Mouse (Mus musculus) liver, embryonic 12.5 days (tissue): ENCODE measurements around the gene Olfr199. TPM values are rescaled to one million over a fixed set of nuclear protein-coding genes. Genes with fewer than 3 reads are reported as not detected.
"Not testable (repeated sequence)": the region's sequence is repeated elsewhere in the genome, so short reads cannot be mapped to it uniquely, and the experiment has no call there.

ENCODE experiments used
- ATAC-seq: fragments of 200-750 bp; cut with Nextera tagmentation; 2 replicates; pipeline ENCODE4 v1.8.0; 2017; ENCODE audit warnings: moderate number of reproducible peaks, mild to moderate bottlenecking, moderate library complexity
- H3K27ac ChIP-seq: fragments of 300-500 bp; sonication (generic); 2 replicates; pipeline ENCODE4 v1.5.1; 2016; ENCODE audit warnings: mild to moderate bottlenecking
- H3K27me3 ChIP-seq: fragments of 300-500 bp; sonication (generic); replicated peaks from 2 replicates; pipeline ENCODE4 v1.6.1; 2016; ENCODE audit warnings: mild to moderate bottlenecking, moderate library complexity
- H3K36me3 ChIP-seq: fragments of 300-500 bp; sonication (generic); 2 replicates; pipeline ENCODE4 v1.6.1; 2016; ENCODE audit warnings: mild to moderate bottlenecking, moderate library complexity
- H3K4me1 ChIP-seq: fragments of 300-500 bp; sonication (generic); 2 replicates; pipeline ENCODE4 v1.6.1; 2016
- H3K4me2 ChIP-seq: fragments of 300-500 bp; sonication (generic); 2 replicates; pipeline ENCODE4 v1.6.1; 2016; ENCODE audit warnings: mild to moderate bottlenecking, moderate library complexity
- H3K4me3 ChIP-seq: fragments of 300-500 bp; sonication (generic); 2 replicates; pipeline ENCODE4 v1.5.1; 2016; ENCODE audit warnings: mild to moderate bottlenecking, moderate library complexity
- H3K9ac ChIP-seq: fragments of 300-500 bp; sonication (generic); 2 replicates; pipeline ENCODE4 v1.6.1; 2016; ENCODE audit warnings: mild to moderate bottlenecking, moderate library complexity
- H3K9me3 ChIP-seq: fragments of 300-500 bp; sonication (generic); replicated peaks from 2 replicates; pipeline ENCODE4 v1.6.1; 2016; ENCODE audit warnings: mild to moderate bottlenecking, moderate library complexity
- WGBS: fragments of 180-500 bp; shearing (Covaris S2); methylation state at CpG from one replicate; pipeline ENCODE4 v1.1.7; 2016; ENCODE audit not compliant: insufficient replicate concordance; 5-methylcytosine and 5-hydroxymethylcytosine counted together
- polyA plus RNA-seq: library from polyadenylated mRNA; unstranded; fragments of >200 nt; fragmentation: Nextera tagmentation; extraction: Ambion mirVana; gene quantifications from 2 replicates; pipeline ENCODE4 v1.2.1, GENCODE M21; 2016

The Olfr199 gene
- not detected in 2 replicates for polyA plus RNA-seq

DNA sequence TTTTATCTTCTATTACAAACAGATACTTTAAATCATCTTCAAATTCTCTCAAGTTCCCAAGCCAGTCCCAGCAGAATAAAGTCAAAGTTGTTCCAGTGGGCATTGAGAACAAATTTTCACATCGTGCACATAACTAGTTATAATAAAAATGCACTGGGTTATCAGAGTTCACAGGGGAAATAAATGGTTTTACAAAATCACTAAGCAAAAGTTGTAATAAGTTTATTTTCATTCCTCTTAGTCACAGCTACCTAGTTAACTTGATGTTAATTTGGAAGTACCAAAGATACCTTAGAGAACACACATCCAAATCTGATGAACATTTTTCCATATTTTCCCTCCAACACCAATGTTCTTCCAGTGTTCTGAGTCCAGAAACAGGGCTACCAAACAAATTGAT, at the start of gene Olfr199:
Gene Olfr199 (minus strand): TSS at position 101 of the 400 bp plus-strand sequence.
- H3K9ac ChIP-seq, H3K4me2 ChIP-seq, H3K4me1 ChIP-seq, H3K9me3 ChIP-seq, H3K27me3 ChIP-seq, H3K4me3 ChIP-seq, H3K27ac ChIP-seq, H3K36me3 ChIP-seq, ATAC-seq: not testable (repeated sequence)
- WGBS = 48% methylated on average over 1 of the region's 1 CpGs

DNA sequence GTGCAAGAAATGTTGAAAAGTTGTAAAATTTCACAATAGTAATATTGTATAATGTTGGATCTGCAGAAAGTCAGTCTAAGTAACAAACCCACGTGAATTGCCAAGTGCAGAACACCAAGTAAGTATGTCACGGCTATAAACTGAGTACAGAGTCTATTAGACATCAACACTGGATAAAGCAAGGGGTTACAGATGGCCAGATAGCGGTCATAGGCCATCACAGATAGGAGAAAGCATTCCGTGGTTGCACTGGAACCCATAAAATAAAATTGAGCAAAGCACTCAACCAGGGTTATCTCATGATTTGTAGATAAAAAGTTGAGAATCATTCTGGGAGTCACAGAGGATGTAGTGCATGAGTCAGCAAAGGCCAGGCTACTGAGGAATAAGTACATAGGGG, 49.5 kb upstream of the Olfr199 start:
- H3K27ac ChIP-seq, H3K27me3 ChIP-seq, H3K36me3 ChIP-seq, ATAC-seq, H3K9me3 ChIP-seq, H3K9ac ChIP-seq, H3K4me1 ChIP-seq, H3K4me3 ChIP-seq, H3K4me2 ChIP-seq: not testable (repeated sequence)
- WGBS = 49% methylated on average over 4 of the region's 4 CpGs

DNA sequence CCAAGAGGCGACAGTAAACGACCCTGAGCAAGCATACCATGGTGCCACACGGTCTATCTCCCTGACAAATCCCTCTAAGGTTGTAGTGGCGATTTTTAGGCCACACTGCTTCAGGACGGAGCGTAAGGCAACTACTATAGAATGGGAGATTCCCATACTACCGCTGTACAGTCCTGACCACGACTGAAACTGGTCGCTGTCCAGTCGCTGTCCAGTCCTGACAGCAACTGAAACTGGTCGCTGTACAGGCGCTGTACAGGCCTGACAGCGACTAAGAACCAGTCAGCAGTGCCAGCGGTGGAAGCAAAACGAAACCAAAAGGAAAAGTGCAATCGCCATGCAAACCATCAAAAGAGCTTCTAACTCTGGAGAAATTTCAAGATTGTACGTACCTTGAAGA, 30.1 kb upstream of the Olfr199 start:
- Histone ChIP-seq H3K4me3 (no peak overlapping the region), H3K27ac (no peak overlapping the region), H3K9ac (no peak overlapping the region), H3K4me1 (no peaks in the 10 kb centered on the region), H3K9me3 (peaks cover 5% of the 10 kb centered on the region; the same call in 1 of the 2 replicates), H3K4me2 (no peak overlapping the region), H3K27me3 (no peaks in the 10 kb centered on the region), H3K36me3 (no peaks in the 10 kb centered on the region)
- no peak for ATAC-seq
- 73% methylated on average over 17 of the region's 17 CpGs for WGBS

DNA sequence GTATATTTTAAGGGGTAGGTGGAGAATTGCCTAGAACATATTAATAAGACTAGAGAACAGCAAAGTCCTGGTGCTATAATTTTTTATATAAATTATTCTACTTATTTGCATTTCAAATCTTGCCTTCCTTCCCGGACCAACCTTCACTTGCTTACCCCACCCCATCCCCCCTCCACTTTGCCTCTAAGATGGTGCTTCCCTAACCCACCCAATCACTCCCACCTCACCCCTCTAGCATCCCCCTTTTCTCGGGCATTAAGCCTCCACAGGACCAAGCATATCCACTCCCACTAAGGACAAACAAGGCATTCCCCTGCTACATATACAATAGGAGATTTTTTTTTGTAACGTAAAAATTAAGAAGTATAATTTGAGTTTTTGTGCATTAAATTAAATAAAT, 1.7 kb downstream of the Olfr199 start:
- H3K9me3 ChIP-seq, H3K9ac ChIP-seq, ATAC-seq, H3K4me1 ChIP-seq, H3K4me3 ChIP-seq, H3K4me2 ChIP-seq, H3K36me3 ChIP-seq, H3K27me3 ChIP-seq, H3K27ac ChIP-seq: not testable (repeated sequence)
- 48% methylated on average over 3 of the region's 3 CpGs for WGBS

DNA sequence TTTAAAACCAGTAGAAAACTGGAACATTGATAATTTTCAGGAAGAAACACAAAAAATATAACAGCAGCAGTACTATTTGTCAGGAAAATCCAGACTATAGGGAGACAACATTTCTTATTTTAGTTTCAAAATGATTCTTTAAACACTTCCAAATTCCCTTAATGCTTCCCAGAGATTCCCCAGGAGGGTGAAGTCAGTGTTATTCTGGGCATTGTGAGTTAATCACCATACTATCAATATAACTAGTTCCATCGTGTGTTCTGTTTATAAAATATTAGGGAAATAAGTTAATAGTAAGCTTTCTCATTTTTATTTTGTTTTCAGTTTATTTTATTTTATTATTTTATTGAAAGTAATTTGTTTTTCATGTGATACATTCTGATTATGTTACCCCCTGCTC, 16.1 kb downstream of the Olfr199 start, which contains the start of gene Olfr198:
Gene Olfr198 (minus strand): TSS at position 101 of the 400 bp plus-strand sequence.
- ATAC-seq, H3K4me2 ChIP-seq: not testable (repeated sequence)
- WGBS = 35% methylated on average over 1 of the region's 1 CpGs

DNA sequence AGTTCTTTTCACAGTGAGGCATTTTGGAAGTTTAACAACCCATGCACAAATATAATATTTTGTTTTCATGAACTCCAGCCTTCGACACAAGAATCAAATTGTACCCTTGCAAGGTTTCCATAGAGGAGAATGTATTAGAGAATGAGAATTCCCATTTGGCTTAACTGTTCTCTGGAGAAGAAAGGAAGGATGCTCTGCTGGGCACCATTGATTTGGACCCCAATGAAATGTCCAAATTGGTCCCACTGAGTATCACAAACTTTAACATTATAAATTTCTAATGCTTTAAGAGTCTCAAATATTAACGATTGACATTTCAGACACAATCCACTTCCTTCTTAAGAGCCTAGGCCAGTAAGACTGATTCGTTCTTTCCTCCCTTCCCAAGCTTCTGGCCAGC, 49.2 kb downstream of the Olfr199 start, which contains the start of gene Olfr196:
Gene Olfr196 (minus strand): TSS at position 101 of the 400 bp plus-strand sequence.
- Histone ChIP-seq H3K9ac (no peak within 1 kb of the TSS), H3K27me3 (no peaks in the 10 kb centered on the region), H3K9me3 (no peaks in the 10 kb centered on the region), H3K4me3 (no peak within 1 kb of the TSS), H3K4me2 (no peak within 1 kb of the TSS), H3K4me1 (no peaks in the 10 kb centered on the region), H3K36me3 (no peaks in the 10 kb centered on the region), H3K27ac (no peak within 1 kb of the TSS)
- ATAC-seq = no peak
- WGBS = 48% methylated on average over 3 of the region's 3 CpGs

More for the DNA sequence above, 16.1 kb downstream of the Olfr199 start, which contains the start of gene Olfr198:
- not testable (repeated sequence) for H3K4me1 ChIP-seq, H3K27ac ChIP-seq, H3K9ac ChIP-seq, H3K9me3 ChIP-seq, H3K27me3 ChIP-seq, H3K36me3 ChIP-seq, H3K4me3 ChIP-seq

Other genes with a start within 250 kb of the Olfr199 start
- gene Olfr183, start 224.4 kb downstream of the Olfr199 start, polyA plus RNA-seq = not detected in 2 replicates
- not detected in 2 replicates for gene Olfr186, start 189.5 kb downstream of the Olfr199 start, polyA plus RNA-seq
- not detected in 2 replicates for gene Olfr187, start 180.0 kb downstream of the Olfr199 start, polyA plus RNA-seq
- gene Olfr190, start 141.8 kb downstream of the Olfr199 start, polyA plus RNA-seq = not detected in 2 replicates
- gene Olfr191, start 129.9 kb downstream of the Olfr199 start, polyA plus RNA-seq = not detected in 2 replicates
- gene Olfr193, start 107.9 kb downstream of the Olfr199 start, polyA plus RNA-seq = not detected in 2 replicates
- gene Olfr194, start 98.7 kb downstream of the Olfr199 start, polyA plus RNA-seq = not detected in 2 replicates
- not detected in 2 replicates for gene Olfr195, start 72.7 kb downstream of the Olfr199 start, polyA plus RNA-seq
- not detected in 2 replicates for gene Olfr196, start 49.3 kb downstream of the Olfr199 start, polyA plus RNA-seq
- not detected in 2 replicates for gene Olfr198, start 16.2 kb downstream of the Olfr199 start, polyA plus RNA-seq
- gene Olfr201, start 52.9 kb upstream of the Olfr199 start, polyA plus RNA-seq = 0.08 and 0.13 TPM in 2 replicates
- gene Olfr202, start 67.0 kb upstream of the Olfr199 start, polyA plus RNA-seq = not detected in 2 replicates
- not detected in 2 replicates for gene Olfr203, start 79.1 kb upstream of the Olfr199 start, polyA plus RNA-seq
- not detected in 2 replicates for gene Olfr204, start 98.5 kb upstream of the Olfr199 start, polyA plus RNA-seq
- gene Olfr205, start 111.4 kb upstream of the Olfr199 start, polyA plus RNA-seq = not detected in 2 replicates
- gene Olfr206, start 129.5 kb upstream of the Olfr199 start, polyA plus RNA-seq = not detected in 2 replicates
- not detected in 2 replicates for gene Olfr209, start 144.2 kb upstream of the Olfr199 start, polyA plus RNA-seq
- not detected in 2 replicates for gene Gabrr3, start 187.6 kb upstream of the Olfr199 start, polyA plus RNA-seq